Mouse (Mus musculus): ENCODE data around the gene Thap12. TPM values are rescaled to one million over a fixed set of nuclear protein-coding genes. Genes with fewer than 3 reads are reported as not detected.

Gene Thap12
- polyA plus RNA-seq, 1 experiment from 2014 or later: 81.3 TPM

DNA sequence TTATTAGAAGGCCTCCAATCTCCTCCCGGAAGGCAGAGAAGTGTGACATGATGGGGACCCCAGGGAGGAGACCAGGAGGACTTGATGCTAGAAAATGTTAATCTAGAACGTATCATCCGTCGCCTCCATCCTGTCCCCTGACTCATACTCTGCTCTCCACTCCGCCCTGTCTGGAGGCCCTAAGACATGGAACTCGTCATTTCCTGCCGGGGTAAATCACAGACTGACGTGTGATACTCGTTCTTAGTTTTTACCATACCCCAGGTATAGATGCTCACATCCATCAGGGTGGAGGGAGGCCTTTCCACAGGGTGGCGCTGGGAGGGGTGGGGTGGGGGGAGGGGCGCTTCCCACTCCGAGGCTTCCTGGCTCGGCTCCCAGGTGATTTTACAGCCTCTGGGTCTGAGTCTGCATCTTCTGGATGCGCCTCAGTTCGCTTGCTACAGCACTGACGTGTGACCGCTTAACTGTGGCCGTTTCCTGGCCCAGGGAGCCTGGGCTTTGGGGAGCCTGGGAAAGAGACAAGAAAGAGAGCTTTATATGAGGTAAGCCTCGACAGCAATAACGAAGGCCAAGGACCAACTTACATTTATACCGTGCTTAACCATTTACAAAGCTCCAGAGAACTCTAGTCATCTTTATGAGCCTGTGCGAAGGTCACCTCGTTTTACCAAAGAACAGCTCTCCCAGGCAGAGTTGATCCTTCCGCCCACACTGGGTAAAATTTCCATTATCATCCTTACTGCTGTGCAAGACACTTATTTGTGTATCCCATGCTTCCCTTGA is 9.9 kb upstream of the Thap12 start:
- H3K27me3 ChIP-seq (ENCODE audit: control insufficient read depth, insufficient read depth, low read length): no peaks in the 10 kb centered on the region
- H3K36me3 ChIP-seq (ENCODE audit: control insufficient read depth, insufficient read depth, low read length): no peaks in the 10 kb centered on the region
- no peaks in the 10 kb centered on the region for H3K9me3 ChIP-seq (ENCODE audit: control insufficient read depth, low read length)
- peak; percentile 65 for ATAC-seq (ENCODE audit: low FRiP score, low TSS enrichment)
- peaks cover 9% of the 10 kb centered on the region; the same call in 1 of the 2 replicates for H3K4me1 ChIP-seq (ENCODE audit: control insufficient read depth, insufficient read depth, low read length)
- WGBS: 24% methylated on average over 24 of the region's 24 CpGs
- H3K4me3 ChIP-seq (ENCODE audit: low read length): no peak overlapping the region
- peak overlapping the region; percentile 38; the same call in 1 of the 2 replicates for H3K9ac ChIP-seq (ENCODE audit: low read depth, low read length)
- peak overlapping the region; percentile 32 for H3K4me2 ChIP-seq (replicated peaks; ENCODE audit: low read depth, low read length)
- H3K27ac ChIP-seq (ENCODE audit: low read depth, low read length): 0 out of 2 replicates have a peak overlapping the region, but pooled peaks have one; percentile 15

DNA sequence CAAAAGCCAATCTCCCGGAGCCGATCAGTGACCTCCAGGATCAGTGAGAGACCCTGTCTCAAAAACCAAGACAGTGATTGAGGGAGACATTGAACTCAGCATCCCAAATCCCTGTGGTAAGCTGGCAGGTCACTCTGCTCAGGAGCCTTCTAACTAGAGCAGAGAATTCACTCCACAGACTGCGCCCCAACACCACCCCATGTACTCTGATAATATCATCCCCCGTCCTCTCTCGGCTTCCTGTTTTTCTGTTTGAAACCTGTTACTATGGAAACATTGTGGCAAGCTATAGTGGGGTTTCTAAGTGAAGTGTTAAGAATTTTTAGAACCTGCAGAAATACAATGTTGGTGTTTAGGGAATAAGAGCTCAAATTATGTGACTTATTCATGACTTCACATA is 8.9 kb upstream of the Thap12 start:
- H3K36me3 ChIP-seq (ENCODE audit: control insufficient read depth, insufficient read depth, low read length): no peaks in the 10 kb centered on the region
- H3K27me3 ChIP-seq (ENCODE audit: control insufficient read depth, insufficient read depth, low read length): no peaks in the 10 kb centered on the region
- no peak overlapping the region for H3K27ac ChIP-seq (ENCODE audit: low read depth, low read length)
- 71% methylated on average over 5 of the region's 5 CpGs for WGBS
- ATAC-seq (ENCODE audit: low FRiP score, low TSS enrichment): no peak
- no peaks in the 10 kb centered on the region for H3K9me3 ChIP-seq (ENCODE audit: control insufficient read depth, low read length)
- no peak overlapping the region for H3K9ac ChIP-seq (ENCODE audit: low read depth, low read length)
- H3K4me3 ChIP-seq (ENCODE audit: low read length): no peak overlapping the region
- no peak overlapping the region for H3K4me2 ChIP-seq (replicated peaks; ENCODE audit: low read depth, low read length)
- peaks cover 9% of the 10 kb centered on the region; the same call in 1 of the 2 replicates for H3K4me1 ChIP-seq (ENCODE audit: control insufficient read depth, insufficient read depth, low read length)

DNA sequence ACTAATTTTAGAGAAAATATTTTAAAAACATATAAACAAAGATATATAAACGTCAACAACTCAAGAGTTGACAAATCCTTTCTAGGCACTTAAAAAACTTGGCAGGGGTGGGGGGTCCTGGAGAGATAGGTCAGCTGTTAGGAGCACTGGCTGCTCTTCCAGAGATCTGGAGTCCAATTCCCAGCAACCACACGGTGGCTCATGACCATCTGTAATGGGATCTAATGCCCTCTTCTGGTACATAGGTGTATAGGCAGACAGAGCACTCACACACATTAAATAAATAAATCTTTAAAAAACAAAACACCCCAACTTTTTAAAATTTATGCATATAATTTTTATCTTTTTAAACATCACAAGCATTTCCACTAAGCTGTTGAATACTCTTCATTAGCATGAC is 5.4 kb upstream of the Thap12 start:
- no peaks in the 10 kb centered on the region for H3K27me3 ChIP-seq (ENCODE audit: control insufficient read depth, insufficient read depth, low read length)
- no peaks in the 10 kb centered on the region for H3K9me3 ChIP-seq (ENCODE audit: control insufficient read depth, low read length)
- 12% methylated on average over 2 of the region's 2 CpGs for WGBS
- no peak overlapping the region for H3K9ac ChIP-seq (ENCODE audit: low read depth, low read length)
- no peak overlapping the region for H3K4me3 ChIP-seq (ENCODE audit: low read length)
- ATAC-seq (ENCODE audit: low FRiP score, low TSS enrichment): no peak
- no peak overlapping the region for H3K27ac ChIP-seq (ENCODE audit: low read depth, low read length)
- H3K36me3 ChIP-seq (ENCODE audit: control insufficient read depth, insufficient read depth, low read length): no peaks in the 10 kb centered on the region
- peaks cover 9% of the 10 kb centered on the region; the same call in 1 of the 2 replicates for H3K4me1 ChIP-seq (ENCODE audit: control insufficient read depth, insufficient read depth, low read length)
- no peak overlapping the region for H3K4me2 ChIP-seq (replicated peaks; ENCODE audit: low read depth, low read length)

DNA sequence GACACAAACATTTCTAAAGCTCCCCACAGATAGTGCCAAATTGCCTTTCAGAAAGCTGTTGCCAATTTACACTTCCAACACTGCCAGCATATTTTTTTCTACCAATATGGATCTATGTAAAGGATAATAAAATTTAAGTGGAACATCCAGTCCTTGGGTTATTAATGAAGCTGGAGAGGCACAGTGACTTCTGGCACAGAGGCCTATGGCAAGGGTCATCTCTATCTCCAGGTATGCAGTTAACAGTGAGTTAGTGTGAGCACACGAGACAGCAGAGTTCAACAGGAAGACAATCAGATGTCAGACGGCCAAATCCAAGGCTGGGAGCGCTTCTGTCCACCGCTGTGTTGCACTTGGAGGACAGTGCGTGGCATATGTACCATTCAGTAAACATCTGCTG is 4.9 kb upstream of the Thap12 start:
- Histone ChIP-seq H3K9me3 (ENCODE audit: control insufficient read depth, low read length) (no peaks in the 10 kb centered on the region), H3K4me3 (ENCODE audit: low read length) (no peak overlapping the region), H3K27me3 (ENCODE audit: control insufficient read depth, insufficient read depth, low read length) (no peaks in the 10 kb centered on the region), H3K36me3 (ENCODE audit: control insufficient read depth, insufficient read depth, low read length) (no peaks in the 10 kb centered on the region), H3K9ac (ENCODE audit: low read depth, low read length) (no peak overlapping the region), H3K4me2 (replicated peaks; ENCODE audit: low read depth, low read length) (no peak overlapping the region), H3K4me1 (ENCODE audit: control insufficient read depth, insufficient read depth, low read length) (peaks cover 4% of the 10 kb centered on the region; the same call in 1 of the 2 replicates), H3K27ac (ENCODE audit: low read depth, low read length) (no peak overlapping the region)
- WGBS: 67% methylated on average over 5 of the region's 5 CpGs
- no peak for ATAC-seq (ENCODE audit: low FRiP score, low TSS enrichment)

DNA sequence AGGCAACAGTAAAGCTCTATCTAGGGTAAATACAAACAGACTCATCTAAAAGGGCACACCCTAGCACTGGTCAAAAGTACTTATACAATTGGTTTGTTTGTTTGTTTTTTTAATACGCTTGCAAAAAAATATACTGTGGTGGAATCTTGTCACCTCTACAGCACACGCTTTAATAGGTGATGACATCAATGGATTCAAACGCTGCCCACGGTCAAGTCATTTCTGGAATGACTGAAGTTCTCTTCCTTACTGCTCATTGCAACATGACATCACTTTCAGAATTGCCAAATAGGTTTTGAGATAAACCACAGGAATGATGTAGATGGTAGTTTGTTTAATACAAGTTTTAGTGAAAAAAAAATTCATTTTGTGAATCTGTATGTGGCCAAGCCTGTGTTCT is 4.3 kb upstream of the Thap12 start:
- Histone ChIP-seq H3K36me3 (ENCODE audit: control insufficient read depth, insufficient read depth, low read length) (no peaks in the 10 kb centered on the region), H3K9me3 (ENCODE audit: control insufficient read depth, low read length) (no peaks in the 10 kb centered on the region), H3K4me1 (ENCODE audit: control insufficient read depth, insufficient read depth, low read length) (0 out of 2 replicates have a peak, but pooled peaks cover 2% of the 10 kb centered on the region), H3K27me3 (ENCODE audit: control insufficient read depth, insufficient read depth, low read length) (no peaks in the 10 kb centered on the region), H3K27ac (ENCODE audit: low read depth, low read length) (no peak overlapping the region), H3K9ac (ENCODE audit: low read depth, low read length) (no peak overlapping the region), H3K4me3 (ENCODE audit: low read length) (no peak overlapping the region), H3K4me2 (replicated peaks; ENCODE audit: low read depth, low read length) (no peak overlapping the region)
- WGBS: 91% methylated on average over 4 of the region's 4 CpGs
- ATAC-seq (ENCODE audit: low FRiP score, low TSS enrichment): no peak

DNA sequence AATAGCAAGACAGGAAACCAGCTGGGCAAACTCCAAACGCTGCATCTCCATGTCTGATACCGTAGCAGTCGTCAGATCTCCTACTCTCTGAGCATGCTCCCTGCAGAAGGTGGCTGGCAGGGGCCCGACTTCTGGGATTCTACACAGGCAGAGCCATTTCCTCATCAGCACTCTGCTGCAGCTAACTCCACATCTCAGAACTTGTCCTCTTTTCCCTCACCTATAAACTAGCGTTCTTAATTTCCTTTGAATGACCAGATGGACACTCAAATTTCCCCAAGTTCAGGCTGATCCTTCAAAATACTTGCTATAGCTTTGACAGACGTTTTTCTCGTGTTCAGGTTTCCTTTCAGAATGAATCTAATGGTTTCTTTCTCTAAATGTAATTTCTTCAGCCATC is 1.1 kb upstream of the Thap12 start:
- WGBS: 49% methylated on average over 7 of the region's 7 CpGs
- no peak for ATAC-seq (ENCODE audit: low FRiP score, low TSS enrichment)
- Histone ChIP-seq H3K4me3 (ENCODE audit: low read length) (peak overlapping the region; percentile 98), H3K9me3 (ENCODE audit: control insufficient read depth, low read length) (no peaks in the 10 kb centered on the region), H3K4me1 (ENCODE audit: control insufficient read depth, insufficient read depth, low read length) (peaks cover 13% of the 10 kb centered on the region), H3K9ac (ENCODE audit: low read depth, low read length) (peak overlapping the region; percentile 92; the same call in 1 of the 2 replicates), H3K4me2 (replicated peaks; ENCODE audit: low read depth, low read length) (peak overlapping the region; percentile 63), H3K36me3 (ENCODE audit: control insufficient read depth, insufficient read depth, low read length) (no peaks in the 10 kb centered on the region), H3K27me3 (ENCODE audit: control insufficient read depth, insufficient read depth, low read length) (no peaks in the 10 kb centered on the region), H3K27ac (ENCODE audit: low read depth, low read length) (peak overlapping the region; percentile 91; the same call in 1 of the 2 replicates)

DNA sequence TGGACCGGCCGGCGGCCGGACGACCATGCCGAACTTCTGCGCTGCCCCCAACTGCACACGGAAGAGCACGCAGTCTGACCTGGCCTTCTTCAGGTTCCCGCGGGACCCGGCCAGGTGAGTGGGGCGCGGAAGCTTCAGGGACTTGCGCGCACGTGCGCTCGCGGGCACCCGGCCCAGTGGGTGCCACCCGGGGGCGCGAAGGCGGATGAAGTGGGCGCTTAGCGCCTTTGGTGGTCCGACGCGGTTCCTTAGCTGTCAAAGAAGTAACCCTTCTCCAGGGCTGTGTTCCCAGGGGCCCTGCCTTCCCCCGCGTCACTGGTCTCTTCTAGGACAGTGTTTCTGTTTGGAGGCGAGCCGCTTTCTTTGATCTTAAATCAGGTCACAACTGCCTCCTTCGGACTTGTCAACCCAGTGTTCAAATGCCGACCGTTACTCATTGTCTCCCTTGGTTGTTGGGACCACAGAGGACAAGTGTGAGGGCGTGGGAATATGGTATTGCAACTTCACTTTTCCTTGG is 520 bp downstream of the Thap12 start:
- Histone ChIP-seq H3K36me3 (ENCODE audit: control insufficient read depth, insufficient read depth, low read length) (no peaks in the 10 kb centered on the region), H3K9ac (ENCODE audit: low read depth, low read length) (peak overlapping the region; percentile 92), H3K4me1 (ENCODE audit: control insufficient read depth, insufficient read depth, low read length) (peaks cover 13% of the 10 kb centered on the region), H3K4me2 (replicated peaks; ENCODE audit: low read depth, low read length) (peak overlapping the region; percentile 79), H3K27me3 (ENCODE audit: control insufficient read depth, insufficient read depth, low read length) (no peaks in the 10 kb centered on the region), H3K27ac (ENCODE audit: low read depth, low read length) (peak overlapping the region; percentile 91), H3K9me3 (ENCODE audit: control insufficient read depth, low read length) (no peaks in the 10 kb centered on the region), H3K4me3 (ENCODE audit: low read length) (peak overlapping the region; percentile 98)
- WGBS: 0% methylated on average over 38 of the region's 38 CpGs
- ATAC-seq (ENCODE audit: low FRiP score, low TSS enrichment): no peak; the same call in 1 of the 2 replicates

DNA sequence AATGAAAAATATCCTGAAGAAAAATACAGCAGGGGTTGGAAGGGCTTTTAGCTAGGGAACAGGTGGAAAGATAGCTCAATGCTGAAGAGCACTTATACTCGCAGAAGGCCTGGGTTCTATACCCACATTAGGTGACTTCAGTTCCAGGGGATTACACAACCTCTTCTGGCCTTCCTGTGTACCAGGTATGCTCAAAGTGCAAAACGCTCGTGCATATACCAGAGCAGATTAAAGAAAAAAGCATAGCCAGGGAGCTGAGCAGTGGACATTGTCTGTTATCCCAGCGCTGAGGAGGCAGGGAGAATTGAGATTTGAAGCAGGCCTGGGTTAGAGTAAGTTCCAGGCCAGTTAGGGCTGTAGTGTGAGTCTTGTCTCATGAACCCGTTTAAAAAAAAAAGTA is 1.4 kb downstream of the Thap12 start:
- Histone ChIP-seq H3K27ac (ENCODE audit: low read depth, low read length) (no peak overlapping the region), H3K4me3 (ENCODE audit: low read length) (peak overlapping the region; percentile 98), H3K36me3 (ENCODE audit: control insufficient read depth, insufficient read depth, low read length) (peaks cover under 1% of the 10 kb centered on the region; the same call in 1 of the 2 replicates), H3K4me1 (ENCODE audit: control insufficient read depth, insufficient read depth, low read length) (peaks cover 13% of the 10 kb centered on the region), H3K9me3 (ENCODE audit: control insufficient read depth, low read length) (no peaks in the 10 kb centered on the region), H3K27me3 (ENCODE audit: control insufficient read depth, insufficient read depth, low read length) (no peaks in the 10 kb centered on the region), H3K4me2 (replicated peaks; ENCODE audit: low read depth, low read length) (peak overlapping the region; percentile 79), H3K9ac (ENCODE audit: low read depth, low read length) (peak overlapping the region; percentile 92; the same call in 1 of the 2 replicates)
- no peak for ATAC-seq (ENCODE audit: low FRiP score, low TSS enrichment)
- 68% methylated on average over 5 of the region's 5 CpGs for WGBS

DNA sequence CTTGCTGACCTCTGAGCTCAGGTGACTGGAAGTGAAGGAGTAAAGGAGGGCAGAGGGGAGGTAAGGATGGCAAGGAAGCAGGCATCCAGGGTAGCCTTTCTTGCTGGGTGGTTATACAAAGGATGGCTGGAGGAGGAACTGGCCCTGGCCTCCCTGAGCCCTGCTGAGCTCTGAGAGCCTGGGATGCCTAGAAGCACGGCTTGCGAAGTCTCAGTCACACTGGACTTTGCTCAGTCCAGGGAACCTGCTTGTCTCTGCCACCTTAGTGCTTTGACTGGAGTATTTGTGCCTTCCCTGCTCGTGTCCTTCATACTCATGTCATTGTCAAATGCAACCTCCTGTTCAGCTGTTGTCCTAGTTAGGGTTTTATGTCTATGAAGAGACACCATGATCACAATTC is 10.8 kb downstream of the Thap12 start:
- H3K27ac ChIP-seq (ENCODE audit: low read depth, low read length): no peak overlapping the region
- no peak overlapping the region for H3K4me3 ChIP-seq (ENCODE audit: low read length)
- H3K9me3 ChIP-seq (ENCODE audit: control insufficient read depth, low read length): no peaks in the 10 kb centered on the region
- H3K4me1 ChIP-seq (ENCODE audit: control insufficient read depth, insufficient read depth, low read length): no peaks in the 10 kb centered on the region
- no peak overlapping the region for H3K9ac ChIP-seq (ENCODE audit: low read depth, low read length)
- 92% methylated on average over 3 of the region's 3 CpGs for WGBS
- no peak overlapping the region for H3K4me2 ChIP-seq (replicated peaks; ENCODE audit: low read depth, low read length)
- H3K27me3 ChIP-seq (ENCODE audit: control insufficient read depth, insufficient read depth, low read length): no peaks in the 10 kb centered on the region
- no peak for ATAC-seq (ENCODE audit: low FRiP score, low TSS enrichment)
- H3K36me3 ChIP-seq (ENCODE audit: control insufficient read depth, insufficient read depth, low read length): peaks cover 81% of the 10 kb centered on the region

Data from kidney, embryonic 14.5 days (tissue).